17 mouse cellular contexts compared by ENCODE assay signal in the genomic region with DNA sequence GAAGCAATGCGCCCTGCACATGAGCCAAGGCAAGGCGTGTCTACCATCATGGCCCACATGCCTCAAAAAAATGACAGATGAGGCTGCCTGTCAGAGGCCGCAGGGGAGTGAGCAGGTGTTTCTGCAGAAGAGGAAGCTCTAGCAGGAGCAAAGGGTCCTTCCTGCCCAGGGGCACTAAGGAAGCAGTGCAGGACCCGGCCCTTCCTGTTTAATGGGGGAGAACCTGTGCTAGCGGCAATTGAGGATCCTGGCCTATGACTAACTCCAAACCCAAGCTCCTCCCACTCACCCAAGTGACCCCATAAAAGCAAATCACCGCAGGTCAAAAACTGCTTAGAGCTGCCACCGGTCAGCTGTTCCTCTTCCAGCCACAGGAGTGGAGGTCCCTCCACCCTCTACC.
DNase-seq lines count a peak whose midpoint lies in the region; ATAC-seq lines count a peak whose summit lies in the region.
"Had no signal": no experiment of that assay in that cellular context is flagged by ENCODE, and none has a peak within 500 bp of the region (broad histone marks: within the 10 kb centered on the region; RNA-seq: fewer than 3 reads in every experiment).

No protein-coding gene starts in this region.

- no peaks in the 10 kb centered on the region for H3K4me1 ChIP-seq in liver, embryonic 11.5 days (replicated peaks; ENCODE audit: control insufficient read depth, insufficient read depth, low read length)
- H3K4me1 ChIP-seq: hindbrain, embryonic 15.5 days had no signal

- H3K36me3 ChIP-seq in liver, embryonic 11.5 days (ENCODE audit: control insufficient read depth, insufficient read depth, low read length) = no peaks in the 10 kb centered on the region
- H3K36me3 ChIP-seq: embryonic facial prominence, embryonic 13.5 days; hindbrain, embryonic 15.5 days; midbrain, embryonic 13.5 days; neural tube, embryonic 15.5 days had no signal

- no peaks in the 10 kb centered on the region for H3K9me3 ChIP-seq in liver, embryonic 11.5 days (ENCODE audit: control insufficient read depth, low read length)
- H3K9me3 ChIP-seq: embryonic facial prominence, embryonic 13.5 days; hindbrain, embryonic 15.5 days; midbrain, embryonic 13.5 days; neural tube, embryonic 15.5 days had no signal

- no peak overlapping the region for H3K4me2 ChIP-seq in liver, embryonic 11.5 days
- H3K4me2 ChIP-seq: embryonic facial prominence, embryonic 13.5 days; hindbrain, embryonic 15.5 days; midbrain, embryonic 13.5 days; neural tube, embryonic 15.5 days had no signal

- peak; percentile 68 to 70 for ATAC-seq in hematopoietic stem cell, adult 5-6 weeks (replicated peaks in 1 of 2; ENCODE audit: insufficient read depth in 1 of 2, low FRiP score in 2 of 2, low TSS enrichment in 1 of 2, low read depth in 1 of 2, poor library complexity in 2 of 2, severe bottlenecking in 2 of 2)
- no peak for ATAC-seq in megakaryocyte-erythroid progenitor cell, adult 5-6 weeks (replicated peaks; ENCODE audit: low FRiP score, low TSS enrichment, poor library complexity, severe bottlenecking)
- ATAC-seq in liver, embryonic 11.5 days (replicated peaks; ENCODE audit: low FRiP score) = no peak
- ATAC-seq: midbrain, embryonic 13.5 days had no signal

- peak; percentile 22 for DNase-seq in kidney, adult 11 months
- no peak for DNase-seq in kidney, adult 9 months
- peak; percentile 29 to 40 for DNase-seq in kidney, postnatal 4 days
- DNase-seq in thymus, postnatal 14 days = peak; percentile 64
- no peak for DNase-seq in gastrocnemius, postnatal 25 days
- no peak for DNase-seq in liver, embryonic 11.5 days (ENCODE audit: low spot score)
- DNase-seq: adrenal gland, postnatal 10 days; cerebellum, adult 18-20 months; gastrocnemius, postnatal 10 days; layer of hippocampus, adult 9-11 months had no signal

- WGBS in liver, embryonic 11.5 days = 63% methylated on average over 7 of the region's 7 CpGs

- no peaks in the 10 kb centered on the region for H3K27me3 ChIP-seq in liver, embryonic 11.5 days (replicated peaks; ENCODE audit: control insufficient read depth, insufficient read depth, low read length)
- H3K27me3 ChIP-seq: embryonic facial prominence, embryonic 13.5 days; hindbrain, embryonic 15.5 days had no signal

- H3K4me3 ChIP-seq in liver, embryonic 11.5 days (ENCODE audit: low read depth, low read length) = no peak overlapping the region
- H3K4me3 ChIP-seq: embryonic facial prominence, embryonic 13.5 days; hindbrain, embryonic 15.5 days; midbrain, embryonic 13.5 days; myocyte; neural tube, embryonic 15.5 days had no signal

- H3K9ac ChIP-seq in liver, embryonic 11.5 days (ENCODE audit: low read depth, low read length) = no peak overlapping the region
- H3K9ac ChIP-seq: embryonic facial prominence, embryonic 13.5 days; hindbrain, embryonic 15.5 days; midbrain, embryonic 13.5 days; neural tube, embryonic 15.5 days had no signal

- H3K27ac ChIP-seq in liver, embryonic 11.5 days (ENCODE audit: low read depth, low read length) = no peak overlapping the region
- H3K27ac ChIP-seq: embryonic facial prominence, embryonic 13.5 days; hindbrain, embryonic 15.5 days; midbrain, embryonic 13.5 days; neural tube, embryonic 15.5 days had no signal

Comparison
In these comparisons a context has a peak if more than half of its experiments do, and no peak if none do; other contexts are left out.
1. DNase-seq: peak in kidney, adult 11 months (single experiment), kidney, postnatal 4 days (2 of 2) and thymus, postnatal 14 days (single experiment); none in kidney, adult 9 months (single experiment), gastrocnemius, postnatal 25 days (single experiment) and liver, embryonic 11.5 days (single experiment).
2. ATAC-seq: peak in hematopoietic stem cell, adult 5-6 weeks (2 of 2); none in megakaryocyte-erythroid progenitor cell, adult 5-6 weeks (single experiment) and liver, embryonic 11.5 days (single experiment).